ENCODE assay signal across 18 mouse cellular contexts in genomic region chr1:151366944-151367605, GRCm38 (mm10). TPM values are rescaled to one million over a fixed set of nuclear protein-coding genes. Genes with fewer than 3 reads are reported as not detected.
DNase-seq lines count a peak whose midpoint lies in the region; ATAC-seq and TF ChIP-seq lines count a peak whose summit lies in the region.
"Had no signal": no experiment of that assay in that cellular context is flagged by ENCODE, and none has a peak within 500 bp of the region (broad histone marks: within the 10 kb centered on the region; RNA-seq: fewer than 3 reads in every experiment).

No protein-coding gene starts in this region.

- DNase-seq in hindbrain, postnatal 0 days (ENCODE audit: low spot score): no peak
- no peak for DNase-seq in kidney, adult 9 months
- peak; percentile 70 for DNase-seq in adrenal gland, adult 2 months
- DNase-seq in adrenal gland, postnatal 14 days: peak; percentile 43
- DNase-seq in spleen, postnatal 4 days (ENCODE audit: low spot score in 2 of 2): no peak
- DNase-seq: cerebellum, adult 9-10 months; gastrocnemius, postnatal 14 days; kidney, adult 18-20 months; lung, embryonic 14.5 days; lung, postnatal 4 days; thymus, postnatal 14 days had no signal

- no peaks in the 10 kb centered on the region for H3K9me3 ChIP-seq in hindbrain, embryonic 12.5 days (replicated peaks)
- H3K9me3 ChIP-seq in hindbrain, postnatal 0 days (ENCODE audit: low read length): no peaks in the 10 kb centered on the region
- no peaks in the 10 kb centered on the region for H3K9me3 ChIP-seq in kidney, embryonic 16.5 days (ENCODE audit: low read length)
- H3K9me3 ChIP-seq: G1E; liver, embryonic 12.5 days; midbrain, embryonic 10.5 days had no signal

- H3K27ac ChIP-seq in hindbrain, embryonic 12.5 days: no peak overlapping the region
- H3K27ac ChIP-seq in hindbrain, postnatal 0 days: no peak overlapping the region
- peak overlapping the region; percentile 20; the same call in 1 of the 2 replicates for H3K27ac ChIP-seq in kidney, embryonic 16.5 days (ENCODE audit: low read length)
- H3K27ac ChIP-seq: left cerebral cortex, adult 2 months; liver, embryonic 12.5 days; midbrain, embryonic 10.5 days had no signal

- 0 out of 2 replicates have a peak, but pooled peaks have one; percentile 26 for ATAC-seq in hindbrain, embryonic 12.5 days (ENCODE audit: low FRiP score)
- no peak for ATAC-seq in hindbrain, postnatal 0 days
- ATAC-seq in kidney, embryonic 16.5 days (ENCODE audit: low FRiP score, low TSS enrichment): 0 out of 2 replicates have a peak, but pooled peaks have one; percentile 4
- ATAC-seq: liver, embryonic 12.5 days had no signal

- no peak overlapping the region for H3K4me3 ChIP-seq in hindbrain, embryonic 12.5 days
- H3K4me3 ChIP-seq in hindbrain, postnatal 0 days (ENCODE audit: low read length): no peak overlapping the region
- no peak overlapping the region for H3K4me3 ChIP-seq in kidney, embryonic 16.5 days (ENCODE audit: low read length)
- H3K4me3 ChIP-seq: left cerebral cortex, adult 2 months; liver, embryonic 12.5 days; midbrain, embryonic 10.5 days had no signal

- H3K36me3 ChIP-seq in hindbrain, embryonic 12.5 days: peaks cover 63% of the 10 kb centered on the region
- peaks cover 32% of the 10 kb centered on the region; the same call in 1 of the 2 replicates for H3K36me3 ChIP-seq in hindbrain, postnatal 0 days (ENCODE audit: insufficient read depth, low read length)
- peaks cover 45% of the 10 kb centered on the region for H3K36me3 ChIP-seq in kidney, embryonic 16.5 days (ENCODE audit: insufficient read depth, low read length)

- H3K27me3 ChIP-seq in hindbrain, embryonic 12.5 days: no peaks in the 10 kb centered on the region
- H3K27me3 ChIP-seq in hindbrain, postnatal 0 days (ENCODE audit: insufficient read depth, low read length): no peaks in the 10 kb centered on the region
- H3K27me3 ChIP-seq in kidney, embryonic 16.5 days (ENCODE audit: insufficient read depth, low read length): no peaks in the 10 kb centered on the region
- H3K27me3 ChIP-seq: liver, embryonic 12.5 days had no signal

- TF ChIP-seq CTCF in hindbrain, postnatal 0 days (IDR thresholded peaks at IDR 0.05; ENCODE audit: low read depth): no peak

- H3K4me1 ChIP-seq in hindbrain, embryonic 12.5 days: no peaks in the 10 kb centered on the region
- no peaks in the 10 kb centered on the region for H3K4me1 ChIP-seq in hindbrain, postnatal 0 days (ENCODE audit: insufficient read depth, low read length)
- H3K4me1 ChIP-seq in kidney, embryonic 16.5 days (ENCODE audit: insufficient read depth, low read length): no peaks in the 10 kb centered on the region
- H3K4me1 ChIP-seq: liver, embryonic 12.5 days; midbrain, embryonic 10.5 days had no signal

- no peak overlapping the region for H3K9ac ChIP-seq in hindbrain, embryonic 12.5 days
- H3K9ac ChIP-seq in hindbrain, postnatal 0 days (replicated peaks; ENCODE audit: low read length): no peak overlapping the region
- no peak overlapping the region for H3K9ac ChIP-seq in kidney, embryonic 16.5 days (replicated peaks; ENCODE audit: low read length)
- H3K9ac ChIP-seq: liver, embryonic 12.5 days; lung, embryonic 14.5 days had no signal

- WGBS in hindbrain, embryonic 12.5 days: 88% methylated on average over 8 of the region's 8 CpGs
- 91% methylated on average over 8 of the region's 8 CpGs for WGBS in hindbrain, postnatal 0 days
- WGBS in kidney, embryonic 16.5 days: 87% methylated on average over 8 of the region's 8 CpGs

- H3K4me2 ChIP-seq in hindbrain, embryonic 12.5 days (replicated peaks): no peak overlapping the region
- H3K4me2 ChIP-seq in hindbrain, postnatal 0 days (ENCODE audit: low read depth, low read length): no peak overlapping the region
- H3K4me2 ChIP-seq in kidney, embryonic 16.5 days (replicated peaks; ENCODE audit: low read depth, low read length): no peak overlapping the region
- H3K4me2 ChIP-seq: heart, embryonic 11.5 days; liver, embryonic 12.5 days; lung, embryonic 14.5 days had no signal

RNA-seq across cellular contexts. Expression of gene Ivns1abp, which starts 22.8 kb away (rescaled TPM):
- polyA plus RNA-seq in hindbrain, embryonic 12.5 days (2016; fragmentation: Nextera tagmentation; extraction: Ambion mirVana): 325 and 337 TPM in 2 replicates
- total RNA-seq in hindbrain, postnatal 0 days (2014; rRNA removed): 121 and 129 TPM in 2 replicates
- 140 and 143 TPM in 2 replicates for polyA plus RNA-seq in hindbrain, postnatal 0 days (2015; fragmentation: Nextera tagmentation; extraction: Ambion mirVana)
- polyA plus RNA-seq in kidney, embryonic 16.5 days (2015; fragmentation: Nextera tagmentation; extraction: Ambion mirVana): 534 and 540 TPM in 2 replicates
- total RNA-seq in adrenal gland, adult 2 months (2021): 100 to 1,000 TPM; 125 to 194 TPM
- polyA plus RNA-seq in adrenal gland, adult 2 months (2012; rRNA removed): 20.5 and 31.1 TPM in 2 replicates
- 200 and 309 TPM in 2 replicates for total RNA-seq in adrenal gland, postnatal 14 days (2021)

Comparison
In these comparisons a context has a peak if more than half of its experiments do, and no peak if none do; other contexts are left out.
1. DNase-seq: peak in adrenal gland, adult 2 months (single experiment) and adrenal gland, postnatal 14 days (single experiment); none in hindbrain, postnatal 0 days (single experiment), kidney, adult 9 months (single experiment) and spleen, postnatal 4 days (0 of 2).